Mouse (Mus musculus) T-helper 2 cell (primary cell): ENCODE measurements around the gene Mitf.

Experiments
- in situ Hi-C: fragments of 300-600 bp; cut with MboI, MseI; formaldehyde crosslinking; loops from one replicate; pipeline ENCODE4 v1.15.1; 2025; ENCODE audit warnings: high pct_unique_total_duplicates

Mitf gene

DNA sequence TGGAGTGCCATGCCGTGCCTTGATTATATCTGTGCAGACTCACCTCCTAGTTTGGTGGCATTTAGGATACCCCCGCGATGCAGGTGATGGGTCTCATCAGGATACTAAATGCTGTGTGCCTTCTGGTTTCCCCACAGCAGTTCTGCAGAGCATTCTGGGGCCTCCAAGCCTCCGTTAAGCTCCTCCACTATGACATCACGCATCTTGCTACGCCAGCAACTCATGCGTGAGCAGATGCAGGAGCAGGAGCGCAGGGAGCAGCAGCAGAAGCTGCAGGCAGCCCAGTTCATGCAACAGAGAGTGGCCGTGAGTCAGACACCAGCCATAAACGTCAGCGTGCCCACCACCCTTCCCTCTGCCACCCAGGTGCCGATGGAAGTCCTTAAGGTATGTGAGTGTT lies 134.1 kb downstream of the Mitf start:
- in situ Hi-C loops = no loop called here

DNA sequence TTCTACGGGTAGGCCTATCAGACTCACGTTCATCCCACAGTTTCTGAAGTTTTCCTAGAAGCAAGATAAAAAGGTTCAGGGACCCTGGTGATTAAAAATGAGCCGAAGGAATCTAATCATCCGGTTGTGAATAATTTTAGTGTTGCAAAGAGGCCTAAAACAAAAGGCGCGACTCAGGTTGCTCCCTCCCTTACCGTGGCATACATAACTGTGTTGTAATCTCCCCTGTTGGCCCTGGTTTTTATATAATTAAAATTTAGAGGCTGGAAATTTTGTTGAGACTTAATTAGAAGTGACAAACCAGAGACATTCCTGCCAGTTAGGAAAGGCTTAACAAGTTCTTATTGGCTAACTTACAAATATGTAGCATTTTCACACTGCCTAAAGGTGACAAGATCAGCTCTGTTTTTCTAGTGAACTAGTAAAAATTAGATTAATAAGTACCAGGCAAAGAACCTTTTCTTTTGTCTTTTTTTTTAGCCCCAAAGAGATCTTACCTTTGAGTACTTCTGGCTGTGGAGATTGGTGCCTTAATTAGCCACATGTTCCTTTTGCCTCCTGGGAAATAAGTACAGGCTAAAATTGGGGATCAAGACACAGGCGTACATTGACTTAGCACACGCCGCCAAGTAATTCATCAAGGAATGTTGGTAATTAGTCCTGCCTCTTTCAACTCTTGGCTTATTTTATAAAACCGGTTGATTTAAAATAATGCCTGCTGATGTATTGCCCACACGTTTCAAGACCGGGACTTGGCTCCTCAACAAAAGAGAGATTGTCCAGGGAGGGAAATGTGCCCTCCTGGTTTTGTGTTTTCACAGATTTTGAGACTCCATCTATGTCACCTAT lies 143.4 kb downstream of the Mitf start:
- in situ Hi-C loops = no loop called here

DNA sequence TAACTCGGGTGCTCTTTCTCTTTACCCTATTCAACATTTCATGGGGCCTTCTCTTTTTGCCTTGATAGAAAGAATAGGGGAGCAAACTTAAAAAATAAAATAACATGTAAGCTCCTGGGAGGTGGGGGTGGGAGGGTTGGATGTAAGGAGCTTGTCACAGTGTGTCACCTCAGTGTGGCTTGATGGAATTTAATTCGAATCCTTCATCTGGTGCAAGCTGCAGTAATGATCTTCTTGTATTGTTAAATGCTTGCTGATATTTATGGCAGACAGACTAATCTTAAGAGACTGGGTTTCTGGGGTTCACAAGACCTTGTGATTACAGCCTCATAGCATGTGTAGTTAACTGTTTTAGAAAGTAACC lies 144.0 kb downstream of the Mitf start:
- in situ Hi-C loops = no loop called here

DNA sequence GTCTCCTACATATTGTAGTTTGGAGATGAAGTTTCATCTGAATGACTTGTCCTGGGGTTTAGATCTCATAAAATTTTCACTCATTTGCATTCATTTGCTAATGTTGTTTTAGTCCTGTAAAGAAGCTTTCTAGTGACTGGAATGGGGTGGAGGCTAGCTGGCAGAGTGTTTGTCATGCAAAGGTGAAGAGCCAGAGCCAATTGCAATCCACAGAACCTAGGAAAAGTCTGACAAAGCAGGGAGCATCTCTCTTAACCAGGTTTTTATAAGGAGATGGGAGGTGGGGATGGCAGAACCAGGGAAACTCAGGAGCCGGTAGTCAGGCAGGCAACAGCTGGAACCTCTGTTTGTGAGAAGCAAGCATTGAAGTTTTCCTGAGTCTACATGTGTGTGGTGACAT lies 144.9 kb downstream of the Mitf start:
- in situ Hi-C loops = no loop called here

DNA sequence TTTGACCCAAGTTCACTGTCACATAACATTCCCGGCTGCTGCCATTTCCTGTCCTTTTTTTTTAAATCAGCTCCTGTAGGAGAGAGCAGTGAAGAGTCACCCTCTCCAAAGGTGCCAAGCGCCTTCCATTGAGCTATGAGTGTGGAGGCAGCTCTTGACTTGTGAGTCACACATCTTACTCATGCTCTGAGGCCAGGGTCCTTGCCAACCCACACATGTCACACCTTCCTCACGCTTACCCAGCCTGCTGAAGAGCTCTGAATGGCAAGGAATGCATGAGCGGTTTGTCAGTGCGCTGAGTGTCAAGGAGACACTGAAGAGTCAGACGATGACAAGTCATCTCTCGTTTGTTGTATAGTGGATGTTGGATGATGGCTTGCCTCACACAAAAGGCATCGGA lies 146.0 kb downstream of the Mitf start:
- in situ Hi-C loops = no loop called here

DNA sequence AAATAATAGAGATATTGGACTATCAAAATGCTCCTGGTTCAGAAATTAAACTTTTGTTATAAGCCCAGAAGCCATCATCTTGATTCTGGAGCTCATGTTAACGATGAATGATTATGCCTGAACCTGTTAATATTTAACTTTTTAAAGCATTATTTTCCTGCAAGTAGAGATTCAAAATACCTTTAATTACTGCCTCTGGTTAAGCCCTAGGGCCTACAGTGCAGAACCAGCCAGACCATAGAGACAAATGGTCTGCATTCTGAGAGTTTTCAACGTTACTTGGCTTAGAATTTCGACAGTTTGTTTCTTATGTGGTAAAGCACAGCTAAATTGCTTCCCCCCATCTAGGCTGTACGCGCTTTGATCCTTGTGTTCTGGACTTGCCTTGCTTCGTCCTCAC lies 149.3 kb downstream of the Mitf start:
- in situ Hi-C loops = no loop called here

DNA sequence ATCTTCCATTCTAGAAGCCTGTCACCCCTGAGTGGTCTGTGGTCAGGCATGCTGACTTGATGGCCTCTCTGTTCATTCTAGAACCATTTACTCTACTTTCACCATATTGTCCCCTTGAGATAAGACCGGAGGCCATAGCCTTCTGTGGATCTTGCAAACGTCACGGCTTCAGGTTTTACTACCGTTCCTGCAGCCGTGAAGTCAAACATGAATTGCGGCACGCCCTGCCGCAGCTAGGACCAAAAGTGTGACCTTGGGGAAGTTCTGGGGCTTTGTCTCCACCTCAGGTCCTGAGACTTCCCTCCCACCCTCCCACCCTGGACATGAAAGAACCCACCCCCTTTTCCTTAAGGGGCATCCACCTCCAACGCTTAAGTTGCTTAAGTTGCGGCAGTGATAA lies 149.8 kb downstream of the Mitf start:
- in situ Hi-C loops = no loop called here

DNA sequence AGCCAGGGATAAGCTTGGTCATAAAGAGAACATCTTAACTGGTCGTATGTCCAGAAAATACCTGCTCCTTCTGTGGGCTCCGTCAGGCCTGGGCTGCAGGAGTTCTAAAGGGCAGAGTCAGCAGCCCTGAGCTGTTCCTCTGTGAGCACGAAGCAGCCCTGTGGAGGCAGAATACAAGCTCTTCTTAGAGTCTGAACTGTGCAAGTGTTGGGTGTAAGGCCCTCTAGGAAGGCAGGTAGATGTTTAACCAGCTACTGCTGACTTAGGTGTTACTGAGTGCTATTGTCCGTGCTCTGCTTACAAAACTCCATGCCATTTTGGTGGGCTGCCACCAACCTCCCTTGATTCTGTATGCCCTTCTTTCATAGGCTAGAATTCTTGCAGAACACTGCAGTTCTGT lies 151.4 kb downstream of the Mitf start:
- in situ Hi-C loops = no loop called here

DNA sequence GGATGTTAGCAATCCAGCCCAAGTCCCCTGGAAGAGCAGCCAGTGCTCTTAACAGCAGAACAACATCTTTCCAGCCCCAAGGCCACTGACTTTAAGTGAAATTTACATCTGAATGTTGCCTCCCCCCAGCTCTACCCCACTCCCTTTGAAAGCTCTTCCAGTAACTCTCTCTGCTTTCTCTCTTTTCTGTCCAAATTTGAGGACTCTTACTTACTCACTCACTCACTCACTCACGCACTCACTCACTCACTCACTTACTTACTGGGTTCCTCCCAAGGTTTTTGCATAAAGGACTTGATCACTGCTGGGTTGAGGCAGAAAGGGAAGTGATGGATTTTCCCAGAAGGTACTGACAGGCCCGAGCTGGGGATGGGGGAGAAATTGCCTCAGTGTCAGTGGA lies 154.9 kb downstream of the Mitf start:
- in situ Hi-C loops = no loop called here

DNA sequence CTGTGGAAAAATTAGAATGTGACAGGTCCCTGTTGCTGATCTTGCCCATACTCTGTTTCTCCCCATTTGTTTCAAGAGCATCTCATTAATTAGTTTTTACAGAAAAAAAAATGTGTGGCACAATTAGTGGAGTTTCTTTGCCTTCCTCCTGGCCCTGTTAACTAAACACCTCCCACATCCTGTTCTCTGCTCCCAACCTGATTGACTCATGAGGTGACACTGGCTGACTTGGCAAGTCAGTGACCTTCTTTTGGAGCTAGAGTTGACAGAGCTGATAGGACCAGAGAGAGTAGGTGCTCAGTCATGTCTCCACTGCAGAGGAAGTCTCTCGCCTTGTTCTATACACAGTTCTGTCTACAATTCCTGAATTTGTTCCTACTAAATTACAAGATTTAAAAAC lies 155.5 kb downstream of the Mitf start:
- in situ Hi-C loops = no loop called here

DNA sequence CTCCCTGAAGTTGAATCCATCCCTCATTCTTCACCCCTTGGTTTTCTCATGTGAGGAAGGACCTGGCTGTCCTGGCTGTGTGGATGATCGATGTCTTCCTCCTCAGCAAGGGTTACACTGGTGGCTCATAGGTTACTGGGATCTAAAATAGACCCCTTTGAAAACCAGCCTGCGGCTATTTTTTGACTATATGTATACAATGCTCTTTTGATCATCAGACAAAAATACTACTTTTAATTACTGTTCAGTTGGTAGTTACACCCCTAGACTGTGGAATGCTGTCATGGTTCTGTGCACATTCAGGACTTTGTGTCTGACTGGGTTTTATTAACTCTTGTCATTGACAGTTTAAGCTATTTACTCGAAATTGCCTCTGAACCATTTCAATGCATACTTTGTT lies 157.9 kb downstream of the Mitf start:
- in situ Hi-C loops = no loop called here

DNA sequence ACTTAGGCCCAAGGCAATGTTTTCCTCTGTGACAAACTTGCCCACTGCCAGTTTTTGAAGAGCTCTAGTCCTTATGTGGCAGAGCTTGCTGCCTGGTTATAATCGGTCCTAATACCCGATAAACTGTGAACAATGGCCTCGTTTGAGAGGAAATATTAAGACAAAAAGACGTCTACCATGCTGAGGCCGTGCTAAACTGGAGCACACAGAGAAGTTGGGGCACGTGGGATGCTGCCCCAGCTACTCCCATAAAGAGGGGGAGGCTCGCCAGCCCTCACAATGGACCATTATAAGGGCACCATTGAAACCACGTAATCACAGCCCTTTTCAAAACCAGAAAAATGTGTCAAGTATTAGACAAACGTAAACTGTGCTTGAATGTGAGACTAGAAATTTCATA lies 174.8 kb downstream of the Mitf start:
- in situ Hi-C loops = no loop called here

DNA sequence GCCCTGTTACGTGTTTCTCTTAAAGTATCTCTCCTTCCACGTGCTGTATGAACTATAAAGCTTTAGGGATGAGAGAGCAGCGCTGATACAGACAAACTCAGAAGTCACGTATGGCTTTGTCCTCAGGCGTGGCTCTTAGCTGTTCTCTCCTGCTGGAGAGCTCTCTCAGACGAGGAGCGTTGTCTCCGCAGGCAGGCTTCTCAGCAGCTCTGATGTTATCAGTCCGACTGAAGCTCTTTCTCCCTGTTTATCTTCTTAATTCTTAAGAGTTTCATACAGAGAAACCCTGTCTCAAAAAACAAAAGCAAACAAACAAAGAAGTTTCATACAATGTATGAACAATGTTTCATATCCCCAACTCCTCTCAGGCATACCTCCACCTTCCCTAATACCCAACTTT lies 178.8 kb downstream of the Mitf start:
- in situ Hi-C loops = no loop called here

DNA sequence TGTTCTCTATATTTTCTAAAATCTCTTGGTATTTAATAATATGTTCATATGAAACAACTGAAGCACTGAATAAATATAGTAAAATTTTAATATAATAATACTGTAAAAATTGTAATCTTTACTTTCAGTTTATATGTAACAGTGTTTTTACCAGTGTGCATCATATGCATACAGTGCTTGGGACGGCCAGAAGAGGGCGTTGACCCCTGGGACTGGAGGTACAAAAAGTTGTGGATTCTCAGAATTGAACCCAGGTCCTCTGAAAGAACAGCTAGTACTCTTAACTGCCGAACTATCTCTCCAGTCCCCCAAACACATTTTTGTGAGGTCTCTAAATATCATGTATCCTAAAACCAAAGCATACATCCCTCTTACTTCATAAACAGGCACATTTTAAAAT lies 179.6 kb downstream of the Mitf start:
- in situ Hi-C loops = no loop called here

DNA sequence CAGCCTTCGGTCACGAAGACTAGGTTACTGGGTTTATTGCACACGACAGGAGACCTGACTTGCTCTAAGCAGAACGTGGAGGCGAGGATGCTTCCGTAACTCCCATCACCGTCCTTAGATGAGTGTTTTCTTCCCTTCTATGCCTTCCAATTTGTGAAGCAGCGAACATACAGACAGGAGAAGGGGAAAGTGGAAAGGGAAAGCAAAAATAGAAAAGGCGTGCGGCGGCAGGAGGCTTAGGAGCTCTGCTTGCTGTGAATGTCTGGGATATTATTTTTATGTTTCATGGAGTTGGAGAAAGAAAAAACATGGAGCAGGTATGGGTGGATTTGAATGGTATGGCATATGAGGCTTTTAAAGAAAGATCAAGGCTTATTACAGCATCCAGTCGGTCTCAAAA lies 186.7 kb downstream of the Mitf start:
- in situ Hi-C loops = no loop called here

DNA sequence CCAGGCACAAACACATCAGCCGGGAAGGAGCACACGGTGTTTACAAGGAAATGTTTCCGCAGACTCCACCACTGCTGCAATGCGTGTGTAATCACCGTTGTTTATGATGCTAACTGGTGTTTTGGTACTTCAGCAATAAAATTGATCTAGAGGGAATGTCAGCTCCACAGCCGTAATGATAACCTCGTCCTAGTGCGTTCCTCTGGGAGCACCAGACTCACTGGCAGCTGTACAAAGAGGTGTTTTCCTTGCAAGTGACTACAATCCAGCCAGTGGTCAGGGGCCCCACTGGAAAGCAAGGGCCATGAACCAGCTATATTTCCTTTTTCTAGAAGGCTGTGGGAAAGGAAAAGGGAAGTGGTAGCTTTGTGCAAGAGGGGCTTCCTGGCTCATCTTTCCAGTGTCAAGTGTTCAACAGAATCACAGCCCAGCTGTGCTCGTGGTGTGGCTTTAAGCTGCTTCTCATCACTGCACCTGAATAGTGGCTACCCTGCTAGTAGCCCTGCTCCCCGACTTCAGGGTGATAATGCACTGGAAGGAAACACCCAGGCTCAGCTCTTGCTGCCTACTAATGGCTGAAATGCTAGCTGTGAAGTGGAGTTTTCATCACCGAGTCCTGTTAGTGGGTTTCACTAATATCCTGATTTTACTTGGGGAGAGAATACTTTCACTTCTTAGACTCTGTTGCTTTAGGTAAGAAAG lies 188.9 kb downstream of the Mitf start:
- in situ Hi-C loops = no loop called here

DNA sequence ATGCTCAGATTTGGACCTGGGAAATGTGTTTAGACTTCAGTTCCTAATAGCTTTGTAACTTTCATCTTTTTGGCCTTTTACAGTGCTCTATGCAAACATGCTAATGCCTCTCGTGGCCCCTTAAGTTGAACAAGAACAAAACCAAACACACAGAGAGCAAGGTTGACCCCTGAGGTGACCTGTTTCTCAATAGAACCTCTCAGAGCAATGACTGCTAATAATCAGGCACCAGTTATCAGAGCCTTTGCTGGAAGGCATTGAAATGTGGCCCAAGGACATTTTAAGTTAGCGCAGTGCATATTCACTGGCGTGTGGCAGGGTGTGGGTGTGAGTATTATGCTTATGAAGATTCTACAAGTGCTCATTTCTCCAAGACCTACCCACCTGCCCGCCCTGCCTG lies 194.7 kb downstream of the Mitf start:
- in situ Hi-C loops = loop anchor here (5.0 to 25.0 kb wide), 2 partner anchors 239 to 739 kb away; partner anchors contain the start of gene Lmod3

DNA sequence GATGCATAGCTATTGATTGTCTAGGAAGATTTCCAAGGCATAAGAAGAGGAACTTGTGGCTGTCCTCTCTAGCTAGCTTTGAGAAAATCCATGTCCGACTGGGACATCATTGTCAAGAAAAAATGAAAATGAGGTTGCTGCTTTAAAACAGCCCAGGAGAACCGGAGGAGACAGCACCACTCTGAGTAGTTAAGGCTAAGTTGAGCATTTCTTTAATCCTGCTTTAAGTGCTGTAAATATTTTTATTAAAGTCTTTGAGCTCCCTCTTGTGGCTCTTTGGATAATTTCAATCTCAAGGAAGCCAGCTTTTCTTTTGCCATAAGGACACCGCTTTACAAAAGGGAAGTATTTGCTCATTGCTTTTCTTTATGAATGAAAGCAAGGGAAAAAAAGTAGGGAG lies 196.3 kb downstream of the Mitf start:
- in situ Hi-C loops = loop anchor here (5.0 to 25.0 kb wide), 2 partner anchors 241 to 741 kb away; partner anchors contain the start of gene Lmod3

DNA sequence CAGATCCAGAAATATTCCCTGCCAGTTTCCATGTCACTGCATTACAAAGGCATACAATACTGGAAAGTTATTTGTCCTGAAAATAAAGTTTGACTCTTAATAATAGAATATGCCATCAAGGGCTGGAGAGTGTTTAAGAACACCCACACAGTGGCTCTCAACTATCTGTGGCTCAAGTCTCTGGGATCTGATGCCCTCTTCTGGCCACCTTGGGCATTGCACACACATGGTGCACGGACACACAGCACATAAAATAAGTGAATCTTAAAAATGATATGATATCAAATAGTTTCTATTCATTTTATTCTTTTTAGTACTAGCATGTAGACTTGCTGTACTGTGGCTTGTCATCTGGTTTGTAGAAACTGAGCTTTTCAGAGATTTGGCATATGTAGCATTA lies 198.7 kb downstream of the Mitf start:
- in situ Hi-C loops = loop anchor here (25.0 kb wide), 1 partner anchor 743 kb away; the partner anchor contains the start of gene Lmod3

DNA sequence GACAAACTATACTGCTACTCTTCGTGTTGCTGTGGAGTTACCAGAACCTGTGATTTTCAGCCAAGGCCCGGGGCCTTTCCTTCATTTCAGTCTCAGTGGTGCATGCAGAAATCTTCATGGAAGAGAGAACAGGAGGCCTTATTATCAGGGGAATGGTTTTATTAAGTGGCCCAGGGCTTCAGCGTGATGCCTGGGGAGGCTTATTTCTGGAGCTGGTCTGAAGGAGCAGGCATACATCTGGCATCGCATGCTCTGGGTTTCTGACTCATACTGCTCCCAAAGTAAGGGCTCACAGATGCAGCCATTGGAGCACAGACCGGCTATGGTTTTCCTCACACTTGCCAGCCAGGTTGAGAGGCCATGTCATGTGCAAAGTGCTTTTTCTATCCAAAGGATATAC lies 208.2 kb downstream of the Mitf start:
- in situ Hi-C loops = loop anchor here (25.0 kb wide), 1 partner anchor 753 kb away; the partner anchor contains the start of gene Lmod3

DNA sequence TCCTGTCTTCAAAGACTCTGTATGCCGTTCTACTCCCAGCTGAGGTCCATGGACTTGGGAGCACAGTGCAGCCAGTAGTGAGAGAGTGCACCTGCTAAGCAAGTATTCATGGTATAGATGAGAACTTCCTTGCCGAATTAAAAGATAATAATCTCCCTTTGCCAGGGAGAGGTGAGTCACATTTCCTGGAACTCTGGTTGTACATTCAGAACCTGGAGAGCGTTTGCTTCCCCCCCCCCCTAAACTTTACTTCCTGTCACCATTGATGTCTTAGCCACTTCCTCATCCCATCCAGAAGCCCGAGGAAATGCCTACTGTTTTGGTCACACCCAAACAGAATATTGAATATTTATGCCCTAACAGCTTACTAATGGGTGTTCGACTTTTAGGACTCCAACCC lies 209.0 kb downstream of the Mitf start:
- in situ Hi-C loops = loop anchor here (25.0 kb wide), 1 partner anchor 754 kb away; the partner anchor contains the start of gene Lmod3

DNA sequence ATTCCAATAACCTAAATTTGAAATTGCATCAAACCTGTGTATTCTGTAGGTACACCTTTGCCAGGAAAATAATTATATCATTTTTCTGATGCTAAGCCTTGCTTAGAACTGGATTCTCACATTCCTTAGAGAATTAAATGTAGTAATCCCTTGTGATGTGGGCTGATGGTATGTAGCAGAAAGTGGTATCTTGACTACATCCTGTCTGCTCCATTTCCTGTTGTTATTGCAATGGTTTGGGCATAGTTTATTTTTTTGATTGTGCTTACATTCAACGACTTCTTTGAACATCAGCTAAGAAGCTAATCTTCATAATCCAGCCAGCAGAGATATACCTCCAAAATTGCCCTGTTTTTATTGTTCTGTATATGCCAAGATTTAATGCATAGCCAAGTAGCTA lies 217.0 kb downstream of the Mitf start:
- in situ Hi-C loops = loop anchor here (25.0 kb wide), 1 partner anchor 762 kb away; the partner anchor contains the start of gene Lmod3

DNA sequence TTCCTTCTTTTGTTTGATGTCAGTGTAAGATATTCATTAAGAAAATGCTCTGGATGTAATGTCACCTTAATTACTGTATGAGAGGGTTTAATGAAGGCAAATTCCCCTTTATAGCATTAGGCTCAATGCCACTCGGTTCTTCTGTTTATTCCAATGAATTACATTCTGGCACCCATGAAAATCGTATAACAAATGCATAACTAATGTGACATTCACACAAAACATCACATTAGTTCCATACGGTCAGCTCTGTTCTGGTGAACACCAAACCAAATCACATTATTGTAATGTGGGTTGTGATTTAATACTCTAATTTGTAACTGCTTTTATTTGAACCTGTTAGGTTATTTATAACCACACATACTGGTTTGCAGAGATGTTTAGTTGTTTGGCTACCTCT lies 231.7 kb downstream of the Mitf start:
- in situ Hi-C loops = no loop called here
